ENCODE assay signal across 7 mouse cellular contexts in the genomic region with DNA sequence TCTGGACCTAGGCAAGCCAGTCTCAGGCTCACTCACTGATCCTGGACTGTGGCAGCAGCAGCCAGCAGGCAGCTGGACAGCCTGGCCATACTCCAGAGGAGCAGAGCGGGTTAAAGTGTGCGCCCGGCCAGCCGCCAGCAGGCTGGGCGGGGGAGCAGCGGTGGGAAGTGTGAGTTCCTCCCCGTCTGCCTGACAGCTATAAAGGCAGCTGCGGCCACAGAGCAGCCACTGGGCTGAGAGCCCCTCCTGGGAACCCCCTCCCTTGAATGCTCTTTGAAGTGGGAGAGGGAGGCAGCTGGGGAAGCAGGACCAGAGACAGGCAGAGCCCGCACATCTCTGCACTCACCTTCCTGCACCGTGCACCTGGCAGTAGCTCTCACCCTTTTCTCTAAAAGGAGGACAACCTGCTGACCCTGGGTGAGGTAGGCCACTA. TPM values are rescaled to one million over a fixed set of nuclear protein-coding genes. Genes with fewer than 3 reads are reported as not detected.
DNase-seq lines count a peak whose midpoint lies in the region; ATAC-seq lines count a peak whose summit lies in the region.

A gene (plus strand): TSS at position 228 of the 433 bp plus-strand sequence.

- H3K9me3 ChIP-seq in intestine, embryonic 15.5 days: no peaks in the 10 kb centered on the region
- no peaks in the 10 kb centered on the region for H3K9me3 ChIP-seq in midbrain, embryonic 12.5 days

- H3K36me3 ChIP-seq in intestine, embryonic 15.5 days: no peaks in the 10 kb centered on the region
- no peaks in the 10 kb centered on the region for H3K36me3 ChIP-seq in midbrain, embryonic 12.5 days

- intact Hi-C loops in left cerebral cortex, postnatal 25 days (cut with DNase I): loop anchor here (5.0 to 10.0 kb wide), 2 partner anchors 43 to 156 kb away; no protein-coding TSS in a partner anchor

- whole genome bisulfite sequencing in intestine, embryonic 15.5 days: 0% methylated on average over 10 of the region's 10 CpGs
- WGBS in midbrain, embryonic 12.5 days: 1% methylated on average over 10 of the region's 10 CpGs

- H3K27me3 ChIP-seq in intestine, embryonic 15.5 days (replicated peaks): 0 out of 2 replicates have a peak, but pooled peaks cover 3% of the 10 kb centered on the region
- peaks cover 7% of the 10 kb centered on the region for H3K27me3 ChIP-seq in midbrain, embryonic 12.5 days

- H3K4me3 ChIP-seq in intestine, embryonic 15.5 days (replicated peaks): no peak within 1 kb of the TSS
- no peak within 1 kb of the TSS for H3K4me3 ChIP-seq in midbrain, embryonic 12.5 days

- ATAC-seq in granulocyte monocyte progenitor cell, adult 5-6 weeks (replicated peaks; ENCODE audit: poor library complexity, severe bottlenecking): 0 out of 2 replicates have a peak, but pooled peaks have one; percentile 37
- ATAC-seq in intestine, embryonic 15.5 days: peak; percentile 89
- peak; percentile 80 for ATAC-seq in midbrain, embryonic 12.5 days (ENCODE audit: low FRiP score, low read depth)

- H3K4me1 ChIP-seq in intestine, embryonic 15.5 days (replicated peaks): peaks cover 28% of the 10 kb centered on the region
- peaks cover 15% of the 10 kb centered on the region for H3K4me1 ChIP-seq in midbrain, embryonic 12.5 days

- peak within 1 kb of the TSS; percentile 18; the same call in 1 of the 2 replicates for H3K27ac ChIP-seq in intestine, embryonic 15.5 days
- peak within 1 kb of the TSS; percentile 46 for H3K27ac ChIP-seq in midbrain, embryonic 12.5 days (replicated peaks)

- peak; percentile 66 for DNase-seq in adrenal gland, postnatal 25 days
- peak; percentile 66 for DNase-seq in embryo, embryonic 9.5 days (ENCODE audit: extremely low spot score)
- DNase-seq in left cerebral cortex, postnatal 25 days (ENCODE audit: low spot score in 2 of 2): peak; percentile 52 to 58
- DNase-seq in spleen, postnatal 10 days (ENCODE audit: low spot score in 2 of 2): peak; percentile 14 to 50

- H3K9ac ChIP-seq in intestine, embryonic 15.5 days: no peak within 1 kb of the TSS
- no peak within 1 kb of the TSS for H3K9ac ChIP-seq in midbrain, embryonic 12.5 days (replicated peaks)

- peak within 1 kb of the TSS; percentile 37 for H3K4me2 ChIP-seq in intestine, embryonic 15.5 days (replicated peaks)
- peak within 1 kb of the TSS; percentile 32 for H3K4me2 ChIP-seq in midbrain, embryonic 12.5 days (replicated peaks)

RNA-seq across cellular contexts. Expression of the gene that starts here (rescaled TPM):
- total RNA-seq in adrenal gland, postnatal 25 days (2021): 17.4 and 17.9 TPM in 2 replicates
- not detected in 2 replicates for total RNA-seq in granulocyte monocyte progenitor cell, adult 5-6 weeks (2014; fragmentation: Nextera tagmentation)
- not detected in 2 replicates for total RNA-seq in granulocyte monocyte progenitor cell, adult 5-6 weeks (2017)
- 2.0 and 2.2 TPM in 2 replicates for polyA plus RNA-seq in intestine, embryonic 15.5 days (2015; fragmentation: Nextera tagmentation; extraction: Ambion mirVana)
- 10 to 100 TPM; 19.5 to 24.7 TPM for total RNA-seq in left cerebral cortex, postnatal 25 days (2021)
- polyA plus RNA-seq in midbrain, embryonic 12.5 days (2016; fragmentation: Nextera tagmentation; extraction: Ambion mirVana): 6.7 and 7.6 TPM in 2 replicates

Comparison
In these comparisons a context has a peak if more than half of its experiments do, and no peak if none do; other contexts are left out.
1. RNA of the gene that starts here (total RNA-seq): 19.5 to 24.7 TPM in left cerebral cortex, postnatal 25 days and 17.4 to 17.9 TPM in adrenal gland, postnatal 25 days; not detected in granulocyte monocyte progenitor cell, adult 5-6 weeks; every median in the first group is over 10 times any median in the second.
2. Peak in ATAC-seq in granulocyte monocyte progenitor cell, adult 5-6 weeks; RNA of the gene not detected or under 1 TPM.
3. ATAC-seq: peak in every context shown above with its lines; median percentile 89 in intestine, embryonic 15.5 days; 80 in midbrain, embryonic 12.5 days; 37 in granulocyte monocyte progenitor cell, adult 5-6 weeks.
4. Peak in every context shown above with its lines, with median percentiles within 50 percentile points of each other: DNase-seq.